Mouse (Mus musculus) C2C12 (cell line): ENCODE results near the gene Clec12b.

Experiments
- CEBPB ChIP-seq: IDR thresholded peaks from one replicate; pipeline ENCODE4 v1.6.1; 2011; ENCODE audit warnings: low read depth, mild to moderate bottlenecking, control low read depth, moderate library complexity
- CTCF ChIP-seq: IDR thresholded peaks from one replicate; pipeline ENCODE4 v1.5.1; 2011; ENCODE audit not compliant: control insufficient read depth, insufficient read depth, insufficient read length
- MYOD1 ChIP-seq: IDR thresholded peaks from one replicate; pipeline ENCODE4 v1.6.1; 2011; ENCODE audit warnings: low read depth; ENCODE audit not compliant: control insufficient read depth, insufficient read length

DNA sequence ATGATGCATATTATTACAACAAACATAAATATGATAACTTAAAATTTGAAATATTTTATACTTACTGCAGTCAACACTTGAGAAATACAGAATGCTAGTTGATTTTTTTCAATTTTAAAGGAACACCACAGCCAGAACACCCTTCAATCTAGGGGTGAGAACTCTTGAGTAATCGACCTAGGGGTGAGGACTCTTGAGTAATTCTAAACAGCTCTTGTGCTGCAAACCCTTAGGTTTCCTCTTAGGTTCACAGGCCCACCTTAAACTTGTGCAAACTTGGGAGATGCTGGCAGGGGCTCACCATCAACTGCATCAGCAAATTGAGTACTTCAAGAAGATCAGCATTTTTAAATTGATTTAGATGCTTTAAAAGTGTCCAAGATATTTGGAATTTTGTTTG lies 47.9 kb downstream of the Clec12b start:
- no peak for TF ChIP-seq CTCF
- no peak for TF ChIP-seq MYOD1
- TF ChIP-seq CEBPB, result no peak
